Mouse (Mus musculus): ENCODE data around the gene Slc17a1. TPM values are rescaled to one million over a fixed set of nuclear protein-coding genes. Genes with fewer than 3 reads are reported as not detected.

Gene Slc17a1
- polyA plus RNA-seq, 1 experiment: not detected

DNA sequence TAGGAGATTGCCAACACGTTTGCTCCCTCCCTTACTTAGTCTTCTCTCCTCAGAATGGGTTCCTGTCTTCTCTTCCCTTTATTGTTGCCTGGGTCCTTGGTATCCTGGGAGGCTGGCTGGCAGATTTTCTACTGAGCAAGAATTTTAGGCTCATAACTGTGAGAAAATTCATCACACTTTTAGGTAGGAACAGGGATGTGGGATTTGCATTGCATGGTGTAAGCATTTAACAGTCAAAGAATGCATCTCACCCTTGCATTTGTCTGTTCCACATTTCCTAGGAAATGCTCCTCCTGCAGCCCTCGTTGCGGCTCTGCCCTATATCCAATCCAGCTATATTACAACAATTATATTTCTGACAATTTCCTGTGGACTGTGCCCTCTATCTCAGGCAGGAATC lies 11.1 kb upstream of the Slc17a1 start:
- no peak for TF ChIP-seq TCF12 (IDR thresholded peaks at IDR 0.05; ENCODE audit: insufficient read depth, poor library complexity, severe bottlenecking)
- TF ChIP-seq REST (IDR thresholded peaks at IDR 0.05; ENCODE audit: insufficient read depth, insufficient read length): no peak
- TF ChIP-seq CEBPB (IDR thresholded peaks at IDR 0.05; ENCODE audit: insufficient read depth, poor library complexity, severe bottlenecking): no peak
- no peaks in the 10 kb centered on the region for H3K36me3 ChIP-seq (ENCODE audit: control insufficient read depth, insufficient read depth)
- no peaks in the 10 kb centered on the region for H3K79me2 ChIP-seq (ENCODE audit: control insufficient read depth, insufficient read depth)
- no peaks in the 10 kb centered on the region for H3K27me3 ChIP-seq (ENCODE audit: control insufficient read depth, insufficient read depth, insufficient read length)
- H3K4me2 ChIP-seq (ENCODE audit: low read depth): no peak overlapping the region
- no peak overlapping the region for H3ac ChIP-seq (ENCODE audit: control insufficient read depth, insufficient read length)
- H3K4me3 ChIP-seq: no peak overlapping the region

- Histone ChIP-seq H3K79me2 (ENCODE audit: control insufficient read depth, insufficient read depth) (no peaks in the 10 kb centered on the region), H3K4me3 (no peak overlapping the region), H3K27me3 (ENCODE audit: control insufficient read depth, insufficient read depth, insufficient read length) (peaks cover 6% of the 10 kb centered on the region), H3K4me2 (ENCODE audit: low read depth) (no peak overlapping the region), H3ac (ENCODE audit: control insufficient read depth, insufficient read length) (no peak overlapping the region), H3K36me3 (ENCODE audit: control insufficient read depth, insufficient read depth) (no peaks in the 10 kb centered on the region)
- TF ChIP-seq E2F4 (IDR thresholded peaks at IDR 0.05; ENCODE audit: insufficient read depth): no peak
- TF ChIP-seq TCF12 (IDR thresholded peaks at IDR 0.05; ENCODE audit: insufficient read depth, poor library complexity, severe bottlenecking): no peak
- no peak for TF ChIP-seq SRF (IDR thresholded peaks at IDR 0.05; ENCODE audit: control insufficient read depth, insufficient read length, low read depth)
- TF ChIP-seq TCF3 (IDR thresholded peaks at IDR 0.05; ENCODE audit: insufficient read length, low read depth): no peak
- TF ChIP-seq CEBPB (IDR thresholded peaks at IDR 0.05; ENCODE audit: insufficient read depth, poor library complexity, severe bottlenecking): no peak
- no peak for TF ChIP-seq POLR2AphosphoS2 (IDR thresholded peaks at IDR 0.05; ENCODE audit: insufficient read length, low read depth)
- no peak for TF ChIP-seq REST (IDR thresholded peaks at IDR 0.05; ENCODE audit: insufficient read depth, insufficient read length)
- TF ChIP-seq MAX (IDR thresholded peaks at IDR 0.05; ENCODE audit: low read depth): no peak
- TF ChIP-seq MYOD1 (IDR thresholded peaks at IDR 0.05; ENCODE audit: control insufficient read depth in 1 of 3, insufficient read length in 2 of 3, low read depth in 2 of 3): no peak
- no peak for TF ChIP-seq USF1 (IDR thresholded peaks at IDR 0.05; ENCODE audit: low read depth)
- TF ChIP-seq MYOG (IDR thresholded peaks at IDR 0.05; ENCODE audit: control insufficient read depth in 1 of 3, insufficient read depth in 1 of 3, insufficient read length in 2 of 3, low read depth in 2 of 3): no peak
- no peak for TF ChIP-seq POLR2A (IDR thresholded peaks at IDR 0.05; ENCODE audit: insufficient read length, low read depth)
Observed at GRCm38 (mm10) chr13:23861815-23862214, 5.7 kb upstream of the Slc17a1 start.

GRCm38 (mm10) chr13:23864711-23865110 lies 2.8 kb upstream of the Slc17a1 start:
- TF ChIP-seq USF1 (IDR thresholded peaks at IDR 0.05; ENCODE audit: low read depth) (no peak), MAX (IDR thresholded peaks at IDR 0.05; ENCODE audit: low read depth) (no peak), SRF (IDR thresholded peaks at IDR 0.05; ENCODE audit: control insufficient read depth, insufficient read length, low read depth) (no peak), POLR2A (IDR thresholded peaks at IDR 0.05; ENCODE audit: insufficient read length, low read depth) (no peak), TCF12 (IDR thresholded peaks at IDR 0.05; ENCODE audit: insufficient read depth, poor library complexity, severe bottlenecking) (no peak), POLR2AphosphoS2 (IDR thresholded peaks at IDR 0.05; ENCODE audit: insufficient read length, low read depth) (no peak), MYOD1 (IDR thresholded peaks at IDR 0.05; ENCODE audit: control insufficient read depth in 1 of 3, insufficient read length in 2 of 3, low read depth in 2 of 3) (no peak), REST (IDR thresholded peaks at IDR 0.05; ENCODE audit: insufficient read depth, insufficient read length) (no peak), MYOG (IDR thresholded peaks at IDR 0.05; ENCODE audit: control insufficient read depth in 1 of 3, insufficient read depth in 1 of 3, insufficient read length in 2 of 3, low read depth in 2 of 3) (no peak), TCF3 (IDR thresholded peaks at IDR 0.05; ENCODE audit: insufficient read length, low read depth) (no peak), CEBPB (IDR thresholded peaks at IDR 0.05; ENCODE audit: insufficient read depth, poor library complexity, severe bottlenecking) (no peak), E2F4 (IDR thresholded peaks at IDR 0.05; ENCODE audit: insufficient read depth) (no peak)
- Histone ChIP-seq H3K4me2 (ENCODE audit: low read depth) (no peak overlapping the region), H3K27me3 (ENCODE audit: control insufficient read depth, insufficient read depth, insufficient read length) (peaks cover 6% of the 10 kb centered on the region), H3ac (ENCODE audit: control insufficient read depth, insufficient read length) (no peak overlapping the region), H3K4me3 (no peak overlapping the region), H3K36me3 (ENCODE audit: control insufficient read depth, insufficient read depth) (no peaks in the 10 kb centered on the region), H3K79me2 (ENCODE audit: control insufficient read depth, insufficient read depth) (no peaks in the 10 kb centered on the region)

DNA sequence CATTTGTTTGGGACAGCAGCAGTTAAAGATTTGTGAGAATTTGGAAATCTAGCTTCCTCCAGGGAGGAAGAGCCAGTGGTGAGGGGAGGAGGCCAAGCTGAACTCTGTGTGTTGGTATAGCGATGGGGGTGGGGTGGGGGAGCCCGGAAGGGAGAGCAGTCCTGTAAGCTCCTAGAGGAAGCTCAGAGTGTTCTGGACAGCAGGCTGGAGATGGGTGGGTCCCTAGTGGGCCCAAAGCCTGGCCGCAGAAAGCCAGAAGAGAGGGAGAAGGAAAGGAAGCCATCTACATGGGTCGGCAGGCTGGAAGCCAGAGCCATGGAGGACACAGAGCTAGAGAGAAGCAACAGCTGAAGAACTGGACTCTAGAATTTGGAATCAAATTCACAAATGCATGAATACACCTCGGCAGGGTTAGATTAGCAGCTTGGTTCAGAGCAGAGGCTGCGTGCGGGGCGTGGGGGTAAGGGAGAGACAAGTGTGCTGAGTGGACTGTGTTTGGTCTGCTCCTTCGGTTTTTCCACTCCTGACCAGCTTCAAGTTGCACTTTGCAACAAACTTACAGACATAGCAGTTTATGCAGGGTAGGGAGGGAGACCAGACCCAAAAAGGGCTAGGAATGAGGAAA lies 1.4 kb upstream of the Slc17a1 start:
- H3ac ChIP-seq (ENCODE audit: control insufficient read depth, insufficient read length): no peak overlapping the region
- no peak for TF ChIP-seq MYOG (IDR thresholded peaks at IDR 0.05; ENCODE audit: control insufficient read depth in 1 of 3, insufficient read depth in 1 of 3, insufficient read length in 2 of 3, low read depth in 2 of 3)
- no peak for TF ChIP-seq REST (IDR thresholded peaks at IDR 0.05; ENCODE audit: insufficient read depth, insufficient read length)
- TF ChIP-seq MAX (IDR thresholded peaks at IDR 0.05; ENCODE audit: low read depth): no peak
- no peak for TF ChIP-seq SRF (IDR thresholded peaks at IDR 0.05; ENCODE audit: control insufficient read depth, insufficient read length, low read depth)
- TF ChIP-seq USF1 (IDR thresholded peaks at IDR 0.05; ENCODE audit: low read depth): no peak
- no peak for TF ChIP-seq POLR2A (IDR thresholded peaks at IDR 0.05; ENCODE audit: insufficient read length, low read depth)
- TF ChIP-seq MYOD1 (IDR thresholded peaks at IDR 0.05; ENCODE audit: control insufficient read depth in 1 of 3, insufficient read length in 2 of 3, low read depth in 2 of 3): no peak
- no peak for TF ChIP-seq TCF3 (IDR thresholded peaks at IDR 0.05; ENCODE audit: insufficient read length, low read depth)
- TF ChIP-seq POLR2AphosphoS2 (IDR thresholded peaks at IDR 0.05; ENCODE audit: insufficient read length, low read depth): no peak
- no peak for TF ChIP-seq TCF12 (IDR thresholded peaks at IDR 0.05; ENCODE audit: insufficient read depth, poor library complexity, severe bottlenecking)

DNA sequence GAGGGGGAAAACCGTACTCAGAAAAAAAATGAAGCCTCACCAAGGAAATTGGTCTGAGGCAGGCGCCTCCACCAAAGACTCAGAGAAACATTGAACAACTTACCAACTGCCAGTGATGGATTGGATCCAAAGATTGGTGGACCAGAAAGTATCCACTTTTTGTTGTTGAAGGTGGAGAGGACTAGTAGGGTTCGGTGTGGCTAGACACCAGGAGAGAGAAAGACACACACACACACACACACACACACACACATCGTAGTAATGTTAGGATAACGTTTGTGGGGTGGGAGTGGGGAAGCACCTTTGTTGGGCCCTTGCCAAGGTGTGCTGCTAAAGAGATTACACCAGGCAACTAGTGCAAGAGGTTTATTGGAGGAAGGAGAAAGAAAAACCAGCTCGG lies 550 bp upstream of the Slc17a1 start:
- Histone ChIP-seq H3K4me2 (ENCODE audit: low read depth) (no peak overlapping the region), H3K4me3 (no peak overlapping the region), H3ac (ENCODE audit: control insufficient read depth, insufficient read length) (no peak overlapping the region), H3K36me3 (ENCODE audit: control insufficient read depth, insufficient read depth) (no peaks in the 10 kb centered on the region), H3K79me2 (ENCODE audit: control insufficient read depth, insufficient read depth) (no peaks in the 10 kb centered on the region), H3K27me3 (ENCODE audit: control insufficient read depth, insufficient read depth, insufficient read length) (peaks cover 6% of the 10 kb centered on the region)
- TF ChIP-seq CEBPB (IDR thresholded peaks at IDR 0.05; ENCODE audit: insufficient read depth, poor library complexity, severe bottlenecking) (no peak), TCF12 (IDR thresholded peaks at IDR 0.05; ENCODE audit: insufficient read depth, poor library complexity, severe bottlenecking) (no peak), POLR2A (IDR thresholded peaks at IDR 0.05; ENCODE audit: insufficient read length, low read depth) (no peak), TCF3 (IDR thresholded peaks at IDR 0.05; ENCODE audit: insufficient read length, low read depth) (no peak), MYOD1 (IDR thresholded peaks at IDR 0.05; ENCODE audit: control insufficient read depth in 1 of 3, insufficient read length in 2 of 3, low read depth in 2 of 3) (no peak), MAX (IDR thresholded peaks at IDR 0.05; ENCODE audit: low read depth) (no peak), MYOG (IDR thresholded peaks at IDR 0.05; ENCODE audit: control insufficient read depth in 1 of 3, insufficient read depth in 1 of 3, insufficient read length in 2 of 3, low read depth in 2 of 3) (no peak), SRF (IDR thresholded peaks at IDR 0.05; ENCODE audit: control insufficient read depth, insufficient read length, low read depth) (no peak)

More for the DNA sequence above, 1.4 kb upstream of the Slc17a1 start:
- Histone ChIP-seq H3K4me2 (ENCODE audit: low read depth) (no peak overlapping the region), H3K36me3 (ENCODE audit: control insufficient read depth, insufficient read depth) (no peaks in the 10 kb centered on the region), H3K79me2 (ENCODE audit: control insufficient read depth, insufficient read depth) (no peaks in the 10 kb centered on the region), H3K4me3 (no peak overlapping the region), H3K27me3 (ENCODE audit: control insufficient read depth, insufficient read depth, insufficient read length) (peaks cover 6% of the 10 kb centered on the region)
